Mouse (Mus musculus) erythroblast, embryonic 14.5 days (primary cell): ENCODE data around the gene Arid4a.

Experiments used
- GATA1 ChIP-seq: IDR thresholded peaks from 2 replicates; pipeline ENCODE4 v1.6.1; 2012; ENCODE audit warnings: low read length, inconsistent platforms, mixed read lengths
- TAL1 ChIP-seq: IDR thresholded peaks from 3 replicates; pipeline ENCODE4 v1.6.1; 2012; ENCODE audit warnings: low read length, inconsistent platforms, mixed read lengths

GRCm38 (mm10) chr12:71137686-71138085 is 121.9 kb downstream of the Arid4a start:
- TF ChIP-seq GATA1 (no peak), TAL1 (no peak)
